Mouse (Mus musculus): ENCODE measurements around the gene Chsy1. TPM values are rescaled to one million over a fixed set of nuclear protein-coding genes. Genes with fewer than 3 reads are reported as not detected.
A peak's percentile ranks its signal among the peaks of the same experiment; 100 is the strongest.

Gene Chsy1
- polyA plus RNA-seq, 1 experiment from 2014 or later, result 29.3 TPM

DNA sequence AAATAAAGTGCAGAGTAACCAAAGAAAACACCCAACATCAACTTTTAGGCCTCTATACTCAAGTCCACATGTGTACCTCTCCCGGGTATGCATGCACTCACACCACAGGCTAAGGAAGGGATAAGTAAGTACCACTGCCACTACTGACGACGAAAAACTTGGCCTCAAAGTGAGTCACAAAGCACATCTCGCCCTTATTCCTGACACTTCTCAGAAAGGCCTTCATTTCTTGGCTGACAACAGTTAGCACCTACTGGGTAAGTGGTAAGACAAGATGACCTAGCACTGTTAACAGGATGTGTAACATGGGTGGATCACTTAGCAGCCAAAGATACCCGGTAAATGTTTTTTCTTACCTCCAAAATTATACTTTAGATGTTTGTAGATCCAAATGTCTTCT lies 4.8 kb upstream of the Chsy1 start:
- no peak overlapping the region for H3K4me2 ChIP-seq (replicated peaks; ENCODE audit: low read depth, low read length)
- no peak overlapping the region for H3K27ac ChIP-seq (ENCODE audit: low read length)
- peaks cover 8% of the 10 kb centered on the region for H3K4me1 ChIP-seq (ENCODE audit: control insufficient read depth, insufficient read depth, low read length)
- H3K4me3 ChIP-seq (ENCODE audit: low read depth, low read length), result no peak overlapping the region
- ATAC-seq (ENCODE audit: insufficient number of reproducible peaks, insufficient read depth, low FRiP score, low read depth), result no peak
- no peaks in the 10 kb centered on the region for H3K27me3 ChIP-seq (ENCODE audit: control insufficient read depth, insufficient read depth, low read length)
- H3K9ac ChIP-seq (replicated peaks; ENCODE audit: low read depth, low read length), result no peak overlapping the region
- H3K36me3 ChIP-seq (ENCODE audit: control insufficient read depth, insufficient read depth, low read length), result no peaks in the 10 kb centered on the region
- no peaks in the 10 kb centered on the region for H3K9me3 ChIP-seq (ENCODE audit: control insufficient read depth, low read depth, low read length)
- 87% methylated on average over 5 of the region's 5 CpGs for WGBS

DNA sequence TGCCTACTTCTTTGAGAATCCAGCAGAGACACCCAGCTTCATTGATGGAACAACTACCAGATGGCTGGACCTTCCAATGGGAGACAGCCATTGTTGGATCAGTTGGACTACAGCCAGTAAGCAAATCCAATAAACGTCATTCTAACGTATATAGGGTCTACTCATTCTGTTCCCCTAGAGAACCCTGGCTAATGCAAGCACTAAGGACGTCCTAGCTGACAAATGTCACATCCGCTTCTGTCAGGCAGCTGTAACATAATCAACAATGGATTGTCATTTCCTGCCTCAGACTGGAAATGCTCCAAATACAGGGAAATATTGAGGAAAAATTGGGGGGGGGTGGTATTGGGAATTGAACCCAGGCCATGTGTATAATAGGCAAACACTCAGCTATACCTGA lies 3.5 kb upstream of the Chsy1 start:
- 36% methylated on average over 4 of the region's 4 CpGs for WGBS
- Histone ChIP-seq H3K27me3 (ENCODE audit: control insufficient read depth, insufficient read depth, low read length) (no peaks in the 10 kb centered on the region), H3K36me3 (ENCODE audit: control insufficient read depth, insufficient read depth, low read length) (no peaks in the 10 kb centered on the region), H3K9me3 (ENCODE audit: control insufficient read depth, low read depth, low read length) (no peaks in the 10 kb centered on the region), H3K27ac (ENCODE audit: low read length) (no peak overlapping the region), H3K4me3 (ENCODE audit: low read depth, low read length) (no peak overlapping the region), H3K4me2 (replicated peaks; ENCODE audit: low read depth, low read length) (no peak overlapping the region), H3K9ac (replicated peaks; ENCODE audit: low read depth, low read length) (no peak overlapping the region), H3K4me1 (ENCODE audit: control insufficient read depth, insufficient read depth, low read length) (peaks cover 8% of the 10 kb centered on the region)
- ATAC-seq (ENCODE audit: insufficient number of reproducible peaks, insufficient read depth, low FRiP score, low read depth), result no peak

DNA sequence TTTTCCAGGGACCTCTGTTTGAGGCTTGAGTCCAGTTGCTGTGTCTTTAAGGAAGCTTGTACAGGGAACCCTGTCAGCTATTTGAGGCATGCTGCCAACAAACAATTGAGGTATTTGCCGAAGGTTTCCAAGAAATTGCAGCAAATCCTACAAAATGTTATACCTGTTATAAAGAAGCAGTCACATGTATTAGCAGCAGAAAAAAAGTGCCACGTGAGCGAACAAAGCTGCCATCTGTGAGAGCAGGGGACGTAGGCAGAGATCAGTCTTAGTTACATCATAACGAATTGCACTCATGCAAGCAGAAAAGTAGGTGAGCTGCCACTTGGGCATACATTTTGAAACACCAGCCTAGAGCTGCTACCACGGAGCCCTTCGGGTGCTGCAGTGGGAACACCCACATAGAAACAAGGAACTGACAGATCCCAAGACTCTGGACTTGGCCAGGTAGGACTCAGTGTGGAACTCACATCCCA lies 2.7 kb upstream of the Chsy1 start:
- Histone ChIP-seq H3K36me3 (ENCODE audit: control insufficient read depth, insufficient read depth, low read length) (no peaks in the 10 kb centered on the region), H3K4me3 (ENCODE audit: low read depth, low read length) (no peak overlapping the region), H3K9ac (replicated peaks; ENCODE audit: low read depth, low read length) (no peak overlapping the region), H3K27ac (ENCODE audit: low read length) (no peak overlapping the region), H3K9me3 (ENCODE audit: control insufficient read depth, low read depth, low read length) (no peaks in the 10 kb centered on the region), H3K27me3 (ENCODE audit: control insufficient read depth, insufficient read depth, low read length) (no peaks in the 10 kb centered on the region), H3K4me2 (replicated peaks; ENCODE audit: low read depth, low read length) (no peak overlapping the region), H3K4me1 (ENCODE audit: control insufficient read depth, insufficient read depth, low read length) (peaks cover 11% of the 10 kb centered on the region)
- ATAC-seq (ENCODE audit: insufficient number of reproducible peaks, insufficient read depth, low FRiP score, low read depth), result no peak
- 57% methylated on average over 7 of the region's 7 CpGs for WGBS

DNA sequence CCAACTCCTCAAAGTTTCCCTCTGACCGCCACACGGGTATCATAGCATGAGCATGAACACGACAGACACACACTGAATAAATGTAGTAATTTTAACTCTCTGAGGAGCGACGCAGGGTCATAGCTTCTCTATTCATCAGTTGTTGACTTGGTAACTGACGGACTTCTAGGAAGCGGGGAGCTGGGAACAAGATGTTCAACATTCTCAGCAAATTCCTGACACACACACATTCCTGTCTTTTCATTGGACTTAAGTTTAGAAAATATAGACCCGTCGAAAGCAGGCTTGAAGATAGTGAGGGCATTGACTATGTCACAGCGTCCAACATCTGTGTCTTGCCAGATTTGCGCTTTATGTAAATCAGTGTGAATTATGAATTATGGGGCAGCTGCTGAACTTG lies 2.1 kb upstream of the Chsy1 start:
- no peak for ATAC-seq (ENCODE audit: insufficient number of reproducible peaks, insufficient read depth, low FRiP score, low read depth)
- no peaks in the 10 kb centered on the region for H3K36me3 ChIP-seq (ENCODE audit: control insufficient read depth, insufficient read depth, low read length)
- no peak overlapping the region for H3K4me2 ChIP-seq (replicated peaks; ENCODE audit: low read depth, low read length)
- no peaks in the 10 kb centered on the region for H3K9me3 ChIP-seq (ENCODE audit: control insufficient read depth, low read depth, low read length)
- peaks cover 11% of the 10 kb centered on the region for H3K4me1 ChIP-seq (ENCODE audit: control insufficient read depth, insufficient read depth, low read length)
- 65% methylated on average over 11 of the region's 11 CpGs for WGBS
- H3K27me3 ChIP-seq (ENCODE audit: control insufficient read depth, insufficient read depth, low read length), result no peaks in the 10 kb centered on the region
- no peak overlapping the region for H3K27ac ChIP-seq (ENCODE audit: low read length)
- H3K9ac ChIP-seq (replicated peaks; ENCODE audit: low read depth, low read length), result no peak overlapping the region
- no peak overlapping the region for H3K4me3 ChIP-seq (ENCODE audit: low read depth, low read length)

DNA sequence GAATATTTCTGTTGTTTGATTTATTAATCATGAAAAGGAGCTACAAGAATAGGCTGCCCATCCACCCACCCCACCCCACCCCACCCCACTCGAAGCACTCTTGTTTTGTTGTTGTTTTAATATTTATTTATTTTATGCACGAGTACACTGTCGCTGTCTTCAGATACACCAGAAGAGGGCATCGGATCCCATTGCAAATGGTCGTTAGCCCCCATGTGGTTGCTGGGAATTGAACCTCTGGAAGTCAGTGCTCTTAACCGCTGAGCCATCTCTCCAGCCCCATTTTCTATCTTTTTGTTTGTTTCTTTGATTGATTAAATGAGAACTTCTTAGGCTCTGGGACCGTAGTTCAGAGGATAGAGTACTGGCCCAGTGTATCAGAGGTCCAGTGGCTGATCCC lies 1.4 kb upstream of the Chsy1 start:
- no peaks in the 10 kb centered on the region for H3K36me3 ChIP-seq (ENCODE audit: control insufficient read depth, insufficient read depth, low read length)
- no peak overlapping the region for H3K9ac ChIP-seq (replicated peaks; ENCODE audit: low read depth, low read length)
- H3K27me3 ChIP-seq (ENCODE audit: control insufficient read depth, insufficient read depth, low read length), result no peaks in the 10 kb centered on the region
- no peak overlapping the region for H3K4me3 ChIP-seq (ENCODE audit: low read depth, low read length)
- H3K4me1 ChIP-seq (ENCODE audit: control insufficient read depth, insufficient read depth, low read length), result peaks cover 11% of the 10 kb centered on the region
- H3K27ac ChIP-seq (ENCODE audit: low read length), result no peak overlapping the region
- H3K4me2 ChIP-seq (replicated peaks; ENCODE audit: low read depth, low read length), result no peak overlapping the region
- WGBS, result 14% methylated on average over 7 of the region's 7 CpGs
- no peaks in the 10 kb centered on the region for H3K9me3 ChIP-seq (ENCODE audit: control insufficient read depth, low read depth, low read length)
- no peak for ATAC-seq (ENCODE audit: insufficient number of reproducible peaks, insufficient read depth, low FRiP score, low read depth)

DNA sequence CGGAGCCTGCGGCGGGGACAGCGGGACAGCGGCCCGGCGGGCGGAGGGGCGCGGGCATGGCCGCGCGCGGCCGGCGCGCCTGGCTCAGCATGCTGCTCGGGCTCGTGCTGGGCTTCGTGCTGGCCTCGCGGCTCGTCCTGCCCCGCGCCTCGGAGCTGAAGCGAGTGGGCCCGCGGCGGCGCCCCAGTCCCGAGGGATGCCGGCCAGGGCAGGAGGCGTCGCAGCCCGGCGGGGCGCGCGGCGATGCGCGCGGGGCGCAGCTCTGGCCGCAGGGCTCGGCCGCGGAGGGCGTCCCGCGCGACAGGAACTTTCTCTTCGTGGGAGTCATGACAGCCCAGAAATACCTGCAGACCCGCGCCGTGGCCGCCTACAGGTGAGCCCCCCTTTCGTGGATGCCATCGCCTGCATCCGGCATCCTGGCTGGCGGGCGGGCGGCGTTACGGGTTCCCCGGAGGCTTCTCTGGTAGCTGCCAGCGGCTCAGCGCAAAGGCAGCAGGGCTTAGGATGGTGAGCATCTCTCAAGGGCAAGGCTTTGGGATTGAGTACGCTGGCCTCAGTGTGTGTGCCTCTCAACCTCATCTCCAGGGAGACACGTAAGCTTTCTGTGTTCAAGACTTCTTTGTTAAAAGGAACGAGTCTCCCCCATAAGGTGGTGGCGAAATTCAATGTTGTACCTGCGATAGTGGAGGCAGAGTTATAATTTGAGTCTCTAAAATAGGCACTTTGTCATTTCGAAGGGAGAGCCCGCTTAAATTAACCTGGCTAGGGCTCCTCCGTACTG lies 730 bp downstream of the Chsy1 start:
- peak overlapping the region; percentile 93 for H3K9ac ChIP-seq (replicated peaks; ENCODE audit: low read depth, low read length)
- H3K27ac ChIP-seq (ENCODE audit: low read length), result peak overlapping the region; percentile 75
- WGBS, result under 1% methylated on average over 54 of the region's 77 CpGs
- H3K36me3 ChIP-seq (ENCODE audit: control insufficient read depth, insufficient read depth, low read length), result no peaks in the 10 kb centered on the region
- ATAC-seq (ENCODE audit: insufficient number of reproducible peaks, insufficient read depth, low FRiP score, low read depth), result peak; percentile 23; the same call in 1 of the 2 replicates
- no peaks in the 10 kb centered on the region for H3K9me3 ChIP-seq (ENCODE audit: control insufficient read depth, low read depth, low read length)
- peak overlapping the region; percentile 91 for H3K4me3 ChIP-seq (ENCODE audit: low read depth, low read length)
- H3K27me3 ChIP-seq (ENCODE audit: control insufficient read depth, insufficient read depth, low read length), result no peaks in the 10 kb centered on the region
- peak overlapping the region; percentile 82 for H3K4me2 ChIP-seq (replicated peaks; ENCODE audit: low read depth, low read length)
- H3K4me1 ChIP-seq (ENCODE audit: control insufficient read depth, insufficient read depth, low read length), result peaks cover 17% of the 10 kb centered on the region

DNA sequence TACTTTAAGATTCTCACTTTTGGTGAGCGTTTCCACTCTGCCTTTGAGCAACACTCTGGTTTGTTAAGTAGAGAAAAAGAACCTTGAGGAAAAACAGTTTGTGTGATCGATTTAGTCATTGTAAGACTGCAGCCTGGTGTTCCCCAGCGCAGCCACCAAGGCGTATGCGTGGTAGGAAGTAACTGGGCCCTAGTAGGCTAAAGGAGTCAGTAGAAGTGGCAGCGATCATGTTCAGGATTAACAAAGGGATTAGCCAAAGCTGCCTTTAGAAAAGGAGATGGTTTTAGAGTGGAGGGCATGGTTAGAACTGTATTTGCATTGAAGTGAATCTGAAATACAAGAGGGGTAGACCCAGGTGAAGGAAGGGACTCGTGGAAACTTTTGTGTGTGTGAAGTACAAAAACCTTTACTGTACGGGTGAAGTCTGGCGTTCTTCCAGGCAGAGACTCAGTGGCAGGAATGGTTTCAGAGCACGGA lies 1.4 kb downstream of the Chsy1 start:
- Histone ChIP-seq H3K27ac (ENCODE audit: low read length) (peak overlapping the region; percentile 11; the same call in 1 of the 2 replicates), H3K4me2 (replicated peaks; ENCODE audit: low read depth, low read length) (peak overlapping the region; percentile 82), H3K27me3 (ENCODE audit: control insufficient read depth, insufficient read depth, low read length) (no peaks in the 10 kb centered on the region), H3K4me3 (ENCODE audit: low read depth, low read length) (peak overlapping the region; percentile 91), H3K9ac (replicated peaks; ENCODE audit: low read depth, low read length) (peak overlapping the region; percentile 93), H3K4me1 (ENCODE audit: control insufficient read depth, insufficient read depth, low read length) (peaks cover 19% of the 10 kb centered on the region), H3K9me3 (ENCODE audit: control insufficient read depth, low read depth, low read length) (no peaks in the 10 kb centered on the region), H3K36me3 (ENCODE audit: control insufficient read depth, insufficient read depth, low read length) (no peaks in the 10 kb centered on the region)
- ATAC-seq (ENCODE audit: insufficient number of reproducible peaks, insufficient read depth, low FRiP score, low read depth), result no peak
- 3% methylated on average over 10 of the region's 10 CpGs for WGBS

DNA sequence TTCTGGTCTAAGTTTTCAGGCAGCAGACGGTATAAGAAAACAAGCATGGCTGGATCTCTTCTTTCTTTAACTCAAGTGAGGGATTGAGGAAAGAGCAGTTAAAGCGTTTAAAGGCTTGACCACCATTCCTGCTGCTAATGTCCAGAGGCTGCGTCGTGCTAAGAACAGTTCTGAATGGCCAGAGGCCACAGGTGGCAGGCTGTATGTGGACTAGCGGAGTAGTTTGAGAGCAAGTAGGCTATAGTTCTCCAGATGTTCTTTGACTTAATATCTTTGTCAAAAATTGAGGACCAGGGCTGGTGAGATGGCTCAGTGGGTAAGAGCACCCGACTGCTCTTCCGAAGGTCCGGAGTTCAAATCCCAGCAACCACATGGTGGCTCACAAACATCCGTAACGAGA lies 1.9 kb downstream of the Chsy1 start:
- peak overlapping the region; percentile 11; the same call in 1 of the 2 replicates for H3K27ac ChIP-seq (ENCODE audit: low read length)
- no peaks in the 10 kb centered on the region for H3K36me3 ChIP-seq (ENCODE audit: control insufficient read depth, insufficient read depth, low read length)
- peak overlapping the region; percentile 91 for H3K4me3 ChIP-seq (ENCODE audit: low read depth, low read length)
- H3K9ac ChIP-seq (replicated peaks; ENCODE audit: low read depth, low read length), result peak overlapping the region; percentile 93; the same call in 1 of the 2 replicates
- WGBS, result 60% methylated on average over 10 of the region's 10 CpGs
- no peaks in the 10 kb centered on the region for H3K27me3 ChIP-seq (ENCODE audit: control insufficient read depth, insufficient read depth, low read length)
- peaks cover 24% of the 10 kb centered on the region for H3K4me1 ChIP-seq (ENCODE audit: control insufficient read depth, insufficient read depth, low read length)
- peak overlapping the region; percentile 82 for H3K4me2 ChIP-seq (replicated peaks; ENCODE audit: low read depth, low read length)
- ATAC-seq (ENCODE audit: insufficient number of reproducible peaks, insufficient read depth, low FRiP score, low read depth), result no peak
- no peaks in the 10 kb centered on the region for H3K9me3 ChIP-seq (ENCODE audit: control insufficient read depth, low read depth, low read length)

All from stomach, embryonic 14.5 days (tissue).